Mouse (Mus musculus): ENCODE data around the gene Psmb7. TPM values are rescaled to one million over a fixed set of nuclear protein-coding genes. Genes with fewer than 3 reads are reported as not detected.
A peak's percentile ranks its signal among the peaks of the same experiment; 100 is the strongest.

The Psmb7 gene
- polyA plus RNA-seq, 1 experiment: 265 TPM

GRCm38 (mm10) chr2:38556721-38557120, 87.2 kb downstream of the Psmb7 start:
- no peak for TF ChIP-seq POLR2A (IDR thresholded peaks at IDR 0.05; ENCODE audit: borderline replicate concordance, extremely low read depth, insufficient read depth, insufficient read length, poor library complexity, severe bottlenecking)
- no peak for TF ChIP-seq CTCF (IDR thresholded peaks at IDR 0.05; ENCODE audit: borderline replicate concordance, extremely low read depth, insufficient read depth, insufficient read length)

DNA sequence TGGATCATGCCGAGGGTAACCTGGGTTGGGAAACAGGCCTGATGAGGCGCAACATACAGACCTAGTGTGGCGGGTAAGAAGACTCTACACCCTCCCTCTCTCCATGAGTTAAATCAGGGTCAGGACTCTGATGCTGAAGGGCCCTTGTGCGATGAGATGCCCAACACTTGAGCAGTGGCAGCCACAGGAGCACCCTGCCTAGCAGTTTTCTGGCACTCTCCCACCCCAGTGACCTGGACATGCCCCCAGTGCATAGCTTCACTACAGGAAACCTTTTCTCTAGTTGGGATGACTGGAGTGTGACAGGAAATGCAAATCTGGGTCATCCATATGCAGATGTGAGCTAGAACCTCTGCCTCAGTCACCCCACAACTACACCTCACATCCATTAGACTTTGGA, 88.2 kb downstream of the Psmb7 start:
- no peak for TF ChIP-seq POLR2A (IDR thresholded peaks at IDR 0.05; ENCODE audit: borderline replicate concordance, extremely low read depth, insufficient read depth, insufficient read length, poor library complexity, severe bottlenecking)
- no peak for TF ChIP-seq CTCF (IDR thresholded peaks at IDR 0.05; ENCODE audit: borderline replicate concordance, extremely low read depth, insufficient read depth, insufficient read length)
- no peak for DNase-seq (ENCODE audit: low read depth)

More at GRCm38 (mm10) chr2:38556721-38557120, 87.2 kb downstream of the Psmb7 start:
- no peak for DNase-seq (ENCODE audit: low read depth)

DNA sequence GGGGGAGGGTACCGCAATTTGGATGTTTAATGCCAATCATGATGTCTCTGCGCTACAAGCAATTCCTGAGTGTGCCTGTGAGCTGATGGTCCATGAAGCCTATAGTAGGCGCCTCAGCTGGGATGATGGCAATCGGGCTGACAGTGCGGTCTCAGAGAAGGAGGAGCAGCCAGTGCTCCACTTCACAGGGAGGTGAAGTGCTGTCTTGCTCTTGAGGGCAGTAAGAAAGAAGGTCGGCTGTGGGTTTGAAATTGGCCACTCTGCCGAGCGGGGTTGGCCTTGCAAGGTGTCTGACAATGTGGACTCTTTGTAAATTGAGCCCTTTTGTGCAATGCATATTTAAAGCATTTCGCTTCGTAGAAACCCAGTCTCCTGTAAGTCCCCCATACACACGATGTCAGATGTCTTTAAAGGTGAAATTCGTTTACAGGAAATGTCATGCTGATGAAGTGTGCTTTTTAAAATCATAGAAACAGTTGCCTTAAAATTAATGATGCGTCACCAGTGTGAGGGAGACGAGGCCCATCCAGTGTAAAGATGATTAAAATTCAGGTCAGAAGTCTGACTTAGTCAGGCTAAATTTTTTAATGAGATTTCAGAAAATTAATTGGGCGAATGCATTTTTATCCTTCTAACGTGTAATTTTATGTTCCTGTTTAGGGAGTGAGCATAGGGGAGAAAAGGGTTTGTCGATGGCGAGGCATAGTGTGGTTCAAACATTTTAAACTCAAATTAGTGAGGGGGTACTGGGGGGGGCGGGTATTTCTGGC, 89.5 kb downstream of the Psmb7 start:
- DNase-seq (ENCODE audit: low read depth): peak; percentile 52
- TF ChIP-seq CTCF (IDR thresholded peaks at IDR 0.05; ENCODE audit: borderline replicate concordance, extremely low read depth, insufficient read depth, insufficient read length) (no peak), POLR2A (IDR thresholded peaks at IDR 0.05; ENCODE audit: borderline replicate concordance, extremely low read depth, insufficient read depth, insufficient read length, poor library complexity, severe bottlenecking) (no peak)

- no peak for TF ChIP-seq CTCF (IDR thresholded peaks at IDR 0.05; ENCODE audit: borderline replicate concordance, extremely low read depth, insufficient read depth, insufficient read length)
- TF ChIP-seq POLR2A (IDR thresholded peaks at IDR 0.05; ENCODE audit: borderline replicate concordance, extremely low read depth, insufficient read depth, insufficient read length, poor library complexity, severe bottlenecking): no peak
- DNase-seq (ENCODE audit: low read depth): peak; percentile 92
Measured at GRCm38 (mm10) chr2:38552004-38552443, 91.9 kb downstream of the Psmb7 start.

DNA sequence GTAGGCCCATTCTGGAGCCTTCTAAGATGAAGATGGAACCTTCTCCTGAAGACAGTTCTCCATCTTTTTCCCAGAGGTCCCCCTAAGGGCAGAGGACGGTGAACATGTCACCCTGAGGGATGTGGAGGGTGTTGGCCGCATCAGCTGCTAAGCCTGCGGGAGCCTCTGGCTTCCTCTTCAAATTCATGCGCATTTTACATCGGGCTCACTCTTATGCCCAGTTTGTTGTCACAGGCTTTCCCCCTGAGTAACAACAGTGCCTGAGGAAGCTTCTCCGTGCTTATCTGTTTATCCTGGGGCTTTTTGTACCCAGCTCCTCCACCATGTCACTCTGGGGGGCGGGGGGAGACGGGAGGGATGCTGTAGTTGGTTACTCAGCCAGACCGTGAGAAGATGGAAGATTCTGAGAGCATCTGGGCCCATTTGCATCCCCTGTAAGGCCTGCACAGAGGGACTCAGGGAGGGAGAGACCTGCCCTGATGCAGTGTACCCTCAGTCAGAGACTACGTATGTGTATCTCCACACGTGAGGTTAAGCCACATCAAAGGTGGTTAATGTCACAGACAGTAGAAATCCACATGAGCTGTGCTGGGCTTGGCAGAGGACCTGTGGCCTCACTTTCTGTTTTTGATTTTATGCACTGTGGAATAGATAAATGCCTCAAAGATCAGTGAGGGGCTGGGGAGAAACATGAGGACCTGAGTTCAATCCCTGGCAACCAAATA, 95.9 kb downstream of the Psmb7 start:
- peak; percentile 43 for DNase-seq (ENCODE audit: low read depth)
- TF ChIP-seq POLR2A (IDR thresholded peaks at IDR 0.05; ENCODE audit: borderline replicate concordance, extremely low read depth, insufficient read depth, insufficient read length, poor library complexity, severe bottlenecking) (no peak), CTCF (IDR thresholded peaks at IDR 0.05; ENCODE audit: borderline replicate concordance, extremely low read depth, insufficient read depth, insufficient read length) (no peak)

DNA sequence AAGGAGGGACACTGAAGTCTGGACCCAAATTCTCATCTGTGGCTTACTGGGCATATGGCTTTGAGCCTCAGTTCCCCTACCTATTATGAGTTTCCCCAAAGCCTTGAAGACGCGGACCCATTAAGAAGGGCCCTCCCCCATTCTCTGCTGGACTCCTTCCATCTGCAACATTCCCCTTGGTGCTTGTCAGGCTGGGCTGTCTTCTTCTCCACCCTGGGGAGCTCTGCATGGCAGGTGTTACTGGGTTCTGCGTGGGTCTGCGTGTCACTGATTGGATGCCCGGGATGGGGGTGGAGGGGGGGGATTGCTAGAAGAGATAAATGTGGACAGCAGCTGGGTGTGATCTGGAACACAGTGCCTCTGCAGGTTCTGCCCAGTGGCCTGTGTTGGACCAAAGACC, 97.1 kb downstream of the Psmb7 start:
- no peak for DNase-seq (ENCODE audit: low read depth)
- TF ChIP-seq POLR2A (IDR thresholded peaks at IDR 0.05; ENCODE audit: borderline replicate concordance, extremely low read depth, insufficient read depth, insufficient read length, poor library complexity, severe bottlenecking): no peak
- no peak for TF ChIP-seq CTCF (IDR thresholded peaks at IDR 0.05; ENCODE audit: borderline replicate concordance, extremely low read depth, insufficient read depth, insufficient read length)

GRCm38 (mm10) chr2:38546222-38546621, 97.7 kb downstream of the Psmb7 start:
- TF ChIP-seq CTCF (IDR thresholded peaks at IDR 0.05; ENCODE audit: borderline replicate concordance, extremely low read depth, insufficient read depth, insufficient read length) (no peak), POLR2A (IDR thresholded peaks at IDR 0.05; ENCODE audit: borderline replicate concordance, extremely low read depth, insufficient read depth, insufficient read length, poor library complexity, severe bottlenecking) (no peak)
- DNase-seq (ENCODE audit: low read depth): no peak

- TF ChIP-seq CTCF (IDR thresholded peaks at IDR 0.05; ENCODE audit: borderline replicate concordance, extremely low read depth, insufficient read depth, insufficient read length) (no peak), POLR2A (IDR thresholded peaks at IDR 0.05; ENCODE audit: borderline replicate concordance, extremely low read depth, insufficient read depth, insufficient read length, poor library complexity, severe bottlenecking) (no peak)
- DNase-seq (ENCODE audit: low read depth): no peak
Measured at GRCm38 (mm10) chr2:38545706-38546105, 98.2 kb downstream of the Psmb7 start.

- no peak for DNase-seq (ENCODE audit: low read depth)
Measured at GRCm38 (mm10) chr2:38544982-38545381, 98.9 kb downstream of the Psmb7 start.

DNA sequence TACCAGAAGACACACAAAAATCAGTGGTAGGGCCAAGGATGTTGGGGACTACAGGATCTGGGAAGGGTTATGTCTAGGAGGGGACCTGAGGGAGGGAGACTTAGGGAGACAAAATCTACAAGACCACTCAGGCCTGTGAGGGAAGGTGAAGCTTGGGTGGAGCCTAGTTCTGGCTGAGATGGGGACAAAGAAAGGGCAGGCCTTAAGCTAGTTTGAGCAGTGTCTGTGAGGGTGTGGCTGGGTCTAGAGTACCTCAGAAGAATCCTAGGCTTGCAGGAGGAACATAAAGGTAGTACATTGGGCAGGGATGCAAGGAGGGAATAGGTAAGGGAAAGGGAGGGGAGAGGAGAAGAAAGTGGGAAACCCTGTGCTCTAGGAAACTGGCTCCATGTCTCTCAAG, 99.5 kb downstream of the Psmb7 start:
- no peak for TF ChIP-seq POLR2A (IDR thresholded peaks at IDR 0.05; ENCODE audit: borderline replicate concordance, extremely low read depth, insufficient read depth, insufficient read length, poor library complexity, severe bottlenecking)
- no peak for TF ChIP-seq CTCF (IDR thresholded peaks at IDR 0.05; ENCODE audit: borderline replicate concordance, extremely low read depth, insufficient read depth, insufficient read length)

More at GRCm38 (mm10) chr2:38544982-38545381, 98.9 kb downstream of the Psmb7 start:
- TF ChIP-seq POLR2A (IDR thresholded peaks at IDR 0.05; ENCODE audit: borderline replicate concordance, extremely low read depth, insufficient read depth, insufficient read length, poor library complexity, severe bottlenecking) (no peak), CTCF (IDR thresholded peaks at IDR 0.05; ENCODE audit: borderline replicate concordance, extremely low read depth, insufficient read depth, insufficient read length) (no peak)

DNA sequence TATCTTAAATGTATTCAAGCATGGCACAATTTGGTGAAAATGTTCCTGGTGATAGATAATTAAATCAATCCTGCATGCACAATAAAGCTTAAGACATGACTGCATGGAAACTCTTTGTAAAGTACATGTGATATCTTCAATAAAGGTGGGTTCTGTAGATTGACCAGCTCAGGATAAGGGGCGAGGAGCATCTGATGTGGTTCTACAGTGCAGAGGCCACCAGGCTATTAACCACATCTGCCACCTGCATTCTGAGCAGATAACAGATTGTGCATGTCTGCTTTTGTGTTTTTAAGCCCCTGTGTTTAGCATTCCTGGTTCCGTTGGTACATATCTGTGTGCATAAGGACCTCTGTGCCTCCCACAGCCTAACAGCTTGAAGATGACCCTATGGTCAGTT, 100.7 kb downstream of the Psmb7 start:
- no peak for DNase-seq (ENCODE audit: low read depth)
- TF ChIP-seq POLR2A (IDR thresholded peaks at IDR 0.05; ENCODE audit: borderline replicate concordance, extremely low read depth, insufficient read depth, insufficient read length, poor library complexity, severe bottlenecking): no peak
- no peak for TF ChIP-seq CTCF (IDR thresholded peaks at IDR 0.05; ENCODE audit: borderline replicate concordance, extremely low read depth, insufficient read depth, insufficient read length)

More for the DNA sequence above, 99.5 kb downstream of the Psmb7 start:
- no peak for DNase-seq (ENCODE audit: low read depth)
